Mouse (Mus musculus) 3T3-L1 (cell line): ENCODE measurements at regions not wholly inside any gene's neighbourhood (a gene's known extent, or its start where the extent isn't known, plus 50 kb on each side); places are given as distances from the start of the nearest gene placed in this dataset.
"Not testable (repeated sequence)": the region's sequence is repeated elsewhere in the genome, so short reads cannot be mapped to it uniquely, and the experiment has no call there.

Experiments used
- DNase-seq: peaks from one replicate; pipeline ENCODE4 v3.0.0-alpha.2; 2015; ENCODE audit warnings: low read depth, low spot score

DNA sequence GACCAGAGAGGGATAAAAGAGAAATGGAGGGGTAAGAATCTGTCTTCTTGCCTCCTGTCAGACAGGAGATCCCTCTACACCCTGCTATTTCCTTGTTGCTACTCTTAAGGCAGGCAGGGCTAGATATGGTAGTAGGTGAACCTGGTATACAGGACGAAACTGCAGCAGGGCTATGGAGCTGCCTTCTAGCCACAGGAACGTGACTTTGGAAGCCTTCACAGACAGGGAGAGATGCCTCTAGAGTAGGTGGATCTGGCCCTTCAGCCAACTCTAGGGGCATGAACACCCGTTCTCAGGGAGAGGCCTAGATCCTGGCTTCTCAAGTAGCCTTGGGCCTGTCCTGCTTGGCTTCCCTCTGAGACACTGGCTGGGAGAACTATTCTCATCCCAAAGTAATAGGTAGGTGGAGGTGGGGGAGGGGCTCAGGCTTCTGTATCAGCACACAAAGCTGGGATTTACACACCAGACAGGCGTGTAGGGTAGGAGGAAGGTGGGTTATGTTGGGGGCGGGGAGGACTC lies 66.5 kb upstream of the Adam6b start:
- DNase-seq, result no peak

DNA sequence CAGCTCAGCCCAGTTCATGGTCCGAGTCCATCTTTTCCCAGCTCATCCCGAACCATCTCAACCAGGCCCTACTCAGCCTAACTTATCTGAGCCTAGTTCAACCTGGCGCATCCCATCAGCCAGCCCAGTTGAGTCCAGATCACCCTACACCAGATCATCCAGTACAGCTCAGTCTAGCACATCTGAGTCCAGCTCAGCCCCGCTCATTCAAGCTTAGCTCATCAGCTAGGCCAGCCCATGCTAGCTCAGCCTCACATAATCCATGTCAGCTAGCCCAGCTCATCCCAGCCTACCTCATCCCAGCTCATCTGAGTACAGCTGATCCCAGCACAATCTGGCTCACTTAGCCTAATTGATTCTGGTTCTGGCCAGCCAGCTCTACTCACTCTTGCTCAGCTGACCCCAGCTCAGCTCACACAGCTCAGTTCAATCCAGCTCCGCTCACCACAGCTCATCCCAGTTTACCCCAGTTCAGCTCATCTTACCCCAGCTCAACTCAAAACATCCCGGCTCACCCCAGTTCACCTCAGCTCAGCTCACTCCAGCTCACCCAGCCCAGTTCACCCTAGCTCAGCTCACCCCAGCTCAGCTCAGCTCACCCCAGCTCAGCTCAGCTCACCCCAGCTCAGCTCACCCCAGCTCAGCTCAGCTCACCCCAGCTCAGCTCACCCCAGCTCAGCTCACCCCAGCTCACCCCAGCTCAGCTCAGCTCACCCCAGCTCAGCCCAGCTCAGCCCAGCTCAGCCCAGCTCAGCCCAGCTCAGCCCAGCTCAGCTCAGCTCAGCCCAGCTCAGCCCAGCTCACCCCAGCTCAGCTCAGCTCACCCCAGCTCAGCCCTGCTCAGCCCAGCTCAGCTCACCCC lies 65.3 kb upstream of the Adam6b start:
- DNase-seq, result no peak

DNA sequence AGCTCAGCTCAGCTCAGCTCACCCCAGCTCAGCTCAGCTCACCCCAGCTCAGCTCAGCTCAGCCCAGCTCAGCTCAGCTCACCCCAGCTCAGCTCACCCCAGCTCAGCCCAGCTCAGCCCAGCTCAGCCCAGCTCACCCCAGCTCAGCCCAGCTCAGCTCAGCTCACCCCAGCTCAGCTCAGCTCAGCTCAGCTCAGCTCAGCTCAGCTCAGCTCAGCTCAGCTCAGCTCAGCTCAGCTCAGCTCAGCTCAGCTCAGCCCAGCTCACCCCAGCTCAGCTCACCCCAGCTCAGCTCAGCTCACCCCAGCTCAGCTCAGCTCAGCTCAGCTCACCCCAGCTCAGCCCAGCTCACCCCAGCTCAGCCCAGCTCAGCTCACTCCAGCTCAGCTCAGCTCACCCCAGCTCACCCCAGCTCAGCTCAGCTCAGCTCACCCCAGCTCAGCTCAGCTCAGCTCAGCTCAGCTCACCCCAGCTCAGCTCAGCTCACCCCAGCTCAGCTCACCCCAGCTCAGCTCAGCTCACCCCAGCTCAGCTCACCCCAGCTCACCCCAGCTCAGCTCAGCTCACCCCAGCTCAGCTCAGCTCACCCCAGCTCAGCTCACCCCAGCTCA lies 64.6 kb upstream of the Adam6b start:
- not testable (repeated sequence) for DNase-seq

DNA sequence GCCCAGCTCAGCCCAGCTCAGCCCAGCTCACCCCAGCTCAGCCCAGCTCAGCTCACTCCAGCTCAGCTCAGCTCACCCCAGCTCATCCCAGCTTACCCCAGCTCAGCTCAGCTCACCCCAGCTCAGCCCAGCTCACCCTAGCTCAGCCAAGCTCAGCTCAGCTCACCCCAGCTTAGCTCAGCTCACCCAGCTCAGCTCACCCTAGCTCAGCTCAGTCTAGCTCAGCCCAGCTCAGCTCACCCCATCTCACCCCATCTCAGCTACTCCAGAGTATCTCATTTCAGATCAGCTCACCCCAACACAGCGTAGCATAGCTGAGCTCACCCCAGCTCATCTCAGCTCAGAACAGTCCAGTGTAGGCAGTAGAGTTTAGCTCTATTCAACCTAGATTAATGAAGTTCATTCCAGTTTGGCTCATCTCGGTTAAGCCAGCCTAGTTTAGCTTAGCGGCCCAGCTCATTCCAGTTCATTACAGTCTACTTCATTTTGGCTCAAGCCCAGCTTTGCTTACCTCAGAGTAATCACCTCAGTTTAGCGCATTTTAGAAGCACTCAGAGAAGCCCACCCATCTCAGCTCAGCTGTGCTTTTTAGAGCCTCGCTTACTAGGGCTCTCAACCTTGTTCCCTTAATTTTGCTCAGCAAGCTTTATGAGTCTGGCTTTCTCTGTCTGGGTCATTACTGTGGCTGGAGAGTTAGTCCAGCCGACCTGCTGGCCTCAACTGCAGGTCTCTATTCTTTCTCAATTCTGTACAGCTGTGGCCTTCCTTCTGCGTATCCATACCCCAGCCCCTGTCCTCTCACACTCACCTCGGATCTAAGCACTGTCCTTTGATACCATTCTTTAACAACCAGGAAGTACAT lies 63.9 kb upstream of the Adam6b start:
- DNase-seq, result no peak

DNA sequence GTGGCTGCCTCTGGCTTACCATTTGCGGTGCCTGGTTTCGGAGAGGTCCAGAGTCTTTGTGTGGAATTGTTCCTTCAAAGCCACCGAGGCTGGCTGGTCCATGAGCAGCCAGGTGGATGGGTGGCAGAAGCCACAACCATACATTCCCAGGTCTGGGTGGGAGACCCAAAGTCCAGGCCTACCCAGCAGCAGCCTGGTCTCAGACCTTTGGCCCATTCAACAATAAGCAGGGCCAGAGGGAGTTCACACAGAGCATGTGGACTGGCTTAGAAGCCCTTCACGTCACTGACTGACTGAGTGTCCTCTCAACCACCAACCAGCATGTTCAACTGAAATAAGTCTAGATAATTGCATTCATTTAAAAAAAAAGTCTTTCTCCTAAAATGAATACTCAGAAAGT lies 62.7 kb upstream of the Adam6b start:
- no peak for DNase-seq

DNA sequence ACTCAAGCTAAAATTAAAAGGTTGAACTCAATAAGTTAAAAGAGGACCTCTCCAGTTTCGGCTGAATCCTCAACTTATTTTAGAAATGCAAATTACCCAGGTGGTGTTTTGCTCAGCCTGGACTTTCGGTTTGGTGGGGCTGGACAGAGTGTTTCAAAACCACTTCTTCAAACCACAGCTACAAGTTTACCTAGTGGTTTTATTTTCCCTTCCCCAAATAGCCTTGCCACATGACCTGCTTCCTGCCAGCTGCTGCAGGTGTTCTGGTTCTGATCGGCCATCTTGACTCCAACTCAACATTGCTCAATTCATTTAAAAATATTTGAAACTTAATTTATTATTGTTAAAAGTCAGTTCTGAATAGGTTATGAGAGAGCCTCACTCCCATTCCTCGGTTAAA lies 62.0 kb upstream of the Adam6b start:
- no peak for DNase-seq

DNA sequence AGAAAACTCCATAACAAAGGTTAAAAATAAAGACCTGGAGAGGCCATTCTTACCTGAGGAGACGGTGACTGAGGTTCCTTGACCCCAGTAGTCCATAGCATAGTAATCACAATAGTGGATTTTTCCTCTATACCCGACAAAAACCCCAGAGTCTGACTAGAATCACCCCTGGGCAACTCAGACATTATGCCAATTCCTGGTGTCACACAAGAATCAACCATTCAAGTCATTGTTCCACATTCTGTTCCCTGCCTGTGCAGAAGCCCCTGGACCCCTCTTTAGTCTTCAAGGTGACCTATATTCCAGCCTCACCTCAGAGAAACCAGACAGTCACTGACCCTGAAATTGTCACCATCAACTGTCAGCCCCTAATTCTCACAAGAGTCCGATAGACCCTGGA lies 60.9 kb upstream of the Adam6b start:
- no peak for DNase-seq

DNA sequence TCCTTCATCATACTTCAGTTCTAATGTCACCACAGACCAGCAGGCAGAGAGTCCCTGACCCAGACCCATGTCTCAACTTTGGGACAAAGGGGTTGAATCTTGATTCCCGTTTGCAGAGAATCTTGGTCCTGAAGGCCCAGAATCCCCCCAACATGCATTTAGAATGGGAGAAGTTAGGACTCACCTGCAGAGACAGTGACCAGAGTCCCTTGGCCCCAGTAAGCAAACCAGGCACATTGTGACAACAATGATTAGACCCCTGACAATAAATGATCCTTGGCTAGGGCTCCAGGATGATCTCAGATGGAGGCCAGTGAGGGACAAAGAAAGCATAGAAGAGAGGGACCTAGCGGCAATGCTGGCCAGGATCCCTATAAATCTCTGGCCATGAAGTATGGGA lies 60.4 kb upstream of the Adam6b start:
- no peak for DNase-seq

DNA sequence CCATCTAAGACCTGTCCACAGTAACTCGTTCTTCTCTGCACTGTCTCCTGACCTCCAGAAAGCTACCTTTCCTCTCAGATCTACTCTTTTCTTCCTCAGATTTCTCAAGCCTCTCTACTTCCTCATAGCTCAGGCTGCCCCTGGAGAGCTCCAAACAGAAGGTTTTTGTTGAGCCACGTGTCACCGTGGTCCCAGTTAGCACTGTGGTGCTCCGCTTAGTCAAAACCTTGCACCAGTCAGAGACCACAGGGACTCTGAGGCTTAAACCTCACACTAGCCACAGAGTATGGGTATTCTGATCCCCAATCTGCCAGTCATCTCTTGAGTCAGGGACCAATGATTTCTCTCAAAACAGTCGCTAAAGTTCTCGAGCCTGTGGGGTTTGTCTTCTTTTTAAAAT lies 59.0 kb upstream of the Adam6b start:
- DNase-seq, result no peak
